Mouse (Mus musculus) ES-E14 (cell line): Measurements from ENCODE around the gene Adcy9.

Experiments
- CHD2 ChIP-seq: IDR thresholded peaks from 2 replicates; pipeline ENCODE4 v1.6.1; 2014; ENCODE audit warnings: mild to moderate bottlenecking, low read depth, low read length, inconsistent platforms
- HCFC1 ChIP-seq: IDR thresholded peaks from 2 replicates; pipeline ENCODE4 v1.6.1; 2012; ENCODE audit warnings: low read length, inconsistent platforms, borderline replicate concordance; ENCODE audit not compliant: insufficient read depth
- MAFK ChIP-seq: IDR thresholded peaks from 2 replicates; pipeline ENCODE4 v1.6.1; 2014; ENCODE audit warnings: mild to moderate bottlenecking, low read depth, low read length, inconsistent platforms; ENCODE audit not compliant: insufficient read depth
- ZC3H11A ChIP-seq: IDR thresholded peaks from 2 replicates; pipeline ENCODE4 v1.6.1; 2012; ENCODE audit warnings: low read depth, mild to moderate bottlenecking, inconsistent platforms, low read length, borderline replicate concordance

- TF ChIP-seq CHD2, result no peak
- no peak for TF ChIP-seq ZC3H11A
- TF ChIP-seq HCFC1, result no peak
- no peak for TF ChIP-seq MAFK
These were observed 50.2 kb downstream of the Adcy9 start for GRCm38 (mm10) chr16:4370141-4370541.
